Mouse (Mus musculus): ENCODE data around the gene Pif1. TPM values are rescaled to one million over a fixed set of nuclear protein-coding genes. Genes with fewer than 3 reads are reported as not detected.

The Pif1 gene
- 9.9 and 11.0 TPM in 2 replicates for polyA plus RNA-seq (2014; fragmentation: Nextera tagmentation; extraction: Ambion mirVana)

DNA sequence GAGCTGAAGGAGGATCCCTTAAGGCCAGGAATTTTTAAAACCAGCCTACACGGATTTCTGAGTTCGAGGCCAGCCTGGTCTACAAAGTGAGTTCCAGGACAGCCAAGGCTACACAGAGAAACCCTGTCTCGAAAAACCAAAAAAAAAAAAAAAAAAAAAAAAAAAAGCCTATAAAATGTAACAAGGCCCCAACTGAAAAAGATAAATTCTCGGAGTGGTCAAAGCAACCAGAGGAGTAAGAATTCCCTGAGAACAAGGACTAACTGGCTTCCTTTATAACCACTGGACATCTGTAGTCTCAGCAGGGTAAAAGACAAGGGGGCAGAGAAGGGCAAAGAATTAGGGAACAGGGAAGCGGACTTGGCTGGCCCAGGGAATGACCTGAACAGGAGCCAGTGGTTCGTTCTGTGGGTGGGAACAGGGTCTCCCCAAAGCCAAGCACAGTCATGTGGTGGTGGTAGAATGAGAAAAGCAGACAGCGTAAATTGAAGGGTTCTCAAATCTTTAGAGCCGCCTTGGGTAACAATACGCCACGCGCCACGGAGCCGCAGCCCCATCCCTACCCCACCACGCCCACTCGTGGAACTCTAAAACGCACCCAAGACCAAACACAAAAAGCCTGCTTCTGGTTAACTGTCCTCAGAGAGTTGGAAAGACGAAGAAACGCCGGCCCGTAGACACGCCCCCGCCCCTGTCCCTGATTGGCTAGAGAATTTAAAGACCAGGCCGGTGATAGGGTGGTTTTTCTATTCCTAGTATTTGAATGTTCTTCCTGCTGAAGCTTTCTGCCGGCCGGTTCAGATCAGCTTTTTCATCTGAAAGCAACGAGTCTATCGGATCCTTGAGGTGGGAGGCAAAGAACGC is at the start of gene Pif1:
Pif1 (plus strand) TSS at position 755 of the 864 bp plus-strand sequence.
- Histone ChIP-seq H3K27me3 (ENCODE audit: control insufficient read depth, insufficient read depth, low read length) (no peaks in the 10 kb centered on the region), H3K36me3 (ENCODE audit: control insufficient read depth, insufficient read depth, low read length) (peaks cover 2% of the 10 kb centered on the region; the same call in 1 of the 2 replicates), H3K4me1 (ENCODE audit: control insufficient read depth, insufficient read depth, low read length) (peaks cover 14% of the 10 kb centered on the region), H3K9ac (replicated peaks; ENCODE audit: low read depth, low read length) (peak within 1 kb of the TSS; percentile 45), H3K9me3 (ENCODE audit: control insufficient read depth, low read depth, low read length) (no peaks in the 10 kb centered on the region), H3K4me3 (ENCODE audit: low read depth, low read length) (peak within 1 kb of the TSS; percentile 55), H3K4me2 (replicated peaks; ENCODE audit: low read depth, low read length) (peak within 1 kb of the TSS; percentile 99), H3K27ac (ENCODE audit: low read length) (peak within 1 kb of the TSS; percentile 39; the same call in 1 of the 2 replicates)
- 10% methylated on average over 28 of the region's 28 CpGs for WGBS
- ATAC-seq (ENCODE audit: insufficient number of reproducible peaks, insufficient read depth, low FRiP score, low read depth) = peak; percentile 88

DNA sequence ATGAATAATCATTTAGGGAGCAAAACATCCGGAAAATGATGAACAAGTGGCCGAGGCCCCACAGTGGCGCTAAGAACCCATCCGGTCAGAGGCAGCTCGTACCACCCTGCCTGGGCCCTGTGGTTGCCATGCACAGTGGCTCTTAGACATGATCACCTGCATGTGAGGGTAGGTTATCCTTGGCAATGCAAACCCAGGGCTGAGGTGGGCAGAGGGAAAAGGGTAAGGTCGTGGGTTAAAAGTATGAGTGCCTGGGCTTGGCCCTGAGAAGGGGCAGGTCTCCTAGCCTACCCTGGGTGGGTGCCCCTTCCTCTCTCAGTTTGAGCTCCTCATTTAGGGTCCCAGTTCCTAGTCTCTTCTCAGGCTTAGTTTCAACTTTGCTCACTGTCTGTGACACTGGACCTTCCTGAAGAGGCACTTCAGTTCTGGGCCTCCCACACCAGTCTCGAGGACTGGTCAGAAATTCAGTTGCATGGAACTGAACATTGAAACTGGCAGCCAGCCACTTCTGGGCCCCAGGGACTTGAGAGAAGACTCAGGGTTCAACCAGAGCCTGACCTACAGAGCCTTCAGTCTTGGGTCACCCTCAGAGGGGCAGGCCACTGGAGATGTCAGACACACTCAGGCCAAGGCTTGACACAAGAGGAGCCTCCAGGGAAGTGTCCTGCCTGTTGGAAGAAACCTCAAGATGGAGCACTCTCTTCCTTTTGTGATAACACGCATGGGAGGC is 48.9 kb upstream of the Pif1 start:
- Histone ChIP-seq H3K27me3 (ENCODE audit: control insufficient read depth, insufficient read depth, low read length) (no peaks in the 10 kb centered on the region), H3K4me3 (ENCODE audit: low read depth, low read length) (no peak overlapping the region), H3K27ac (ENCODE audit: low read length) (no peak overlapping the region), H3K36me3 (ENCODE audit: control insufficient read depth, insufficient read depth, low read length) (no peaks in the 10 kb centered on the region), H3K9me3 (ENCODE audit: control insufficient read depth, low read depth, low read length) (no peaks in the 10 kb centered on the region), H3K9ac (replicated peaks; ENCODE audit: low read depth, low read length) (no peak overlapping the region), H3K4me1 (ENCODE audit: control insufficient read depth, insufficient read depth, low read length) (peaks cover 8% of the 10 kb centered on the region; the same call in 1 of the 2 replicates), H3K4me2 (replicated peaks; ENCODE audit: low read depth, low read length) (no peak overlapping the region)
- 86% methylated on average over 8 of the region's 8 CpGs for WGBS
- no peak for ATAC-seq (ENCODE audit: insufficient number of reproducible peaks, insufficient read depth, low FRiP score, low read depth)

DNA sequence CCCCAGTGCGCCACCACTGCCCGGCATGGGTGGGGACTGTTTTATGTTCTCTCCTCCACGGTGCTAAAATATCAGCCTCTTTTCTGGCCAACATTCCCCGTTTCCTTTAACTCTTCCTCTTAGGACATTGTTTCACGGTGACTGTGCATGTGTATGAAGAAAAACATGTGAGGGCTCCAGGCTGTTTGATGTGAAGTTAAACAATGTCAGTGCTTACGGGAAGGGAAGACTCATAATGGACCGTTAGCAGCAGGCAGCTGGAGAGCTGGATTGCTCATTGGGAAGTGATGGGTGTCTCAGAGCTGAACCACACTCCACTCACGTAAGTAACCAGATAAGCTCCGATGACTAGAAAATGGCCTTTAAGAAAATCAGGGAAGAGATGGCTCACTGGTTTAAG is 47.3 kb upstream of the Pif1 start:
- no peak for ATAC-seq (ENCODE audit: insufficient number of reproducible peaks, insufficient read depth, low FRiP score, low read depth)
- 57% methylated on average over 9 of the region's 9 CpGs for WGBS
- H3K4me3 ChIP-seq (ENCODE audit: low read depth, low read length) = no peak overlapping the region
- no peaks in the 10 kb centered on the region for H3K36me3 ChIP-seq (ENCODE audit: control insufficient read depth, insufficient read depth, low read length)
- H3K4me1 ChIP-seq (ENCODE audit: control insufficient read depth, insufficient read depth, low read length) = peaks cover 8% of the 10 kb centered on the region; the same call in 1 of the 2 replicates
- H3K9ac ChIP-seq (replicated peaks; ENCODE audit: low read depth, low read length) = no peak overlapping the region
- no peaks in the 10 kb centered on the region for H3K9me3 ChIP-seq (ENCODE audit: control insufficient read depth, low read depth, low read length)
- H3K4me2 ChIP-seq (replicated peaks; ENCODE audit: low read depth, low read length) = no peak overlapping the region
- 0 out of 2 replicates have a peak overlapping the region, but pooled peaks have one; percentile 3 for H3K27ac ChIP-seq (ENCODE audit: low read length)
- H3K27me3 ChIP-seq (ENCODE audit: control insufficient read depth, insufficient read depth, low read length) = no peaks in the 10 kb centered on the region

DNA sequence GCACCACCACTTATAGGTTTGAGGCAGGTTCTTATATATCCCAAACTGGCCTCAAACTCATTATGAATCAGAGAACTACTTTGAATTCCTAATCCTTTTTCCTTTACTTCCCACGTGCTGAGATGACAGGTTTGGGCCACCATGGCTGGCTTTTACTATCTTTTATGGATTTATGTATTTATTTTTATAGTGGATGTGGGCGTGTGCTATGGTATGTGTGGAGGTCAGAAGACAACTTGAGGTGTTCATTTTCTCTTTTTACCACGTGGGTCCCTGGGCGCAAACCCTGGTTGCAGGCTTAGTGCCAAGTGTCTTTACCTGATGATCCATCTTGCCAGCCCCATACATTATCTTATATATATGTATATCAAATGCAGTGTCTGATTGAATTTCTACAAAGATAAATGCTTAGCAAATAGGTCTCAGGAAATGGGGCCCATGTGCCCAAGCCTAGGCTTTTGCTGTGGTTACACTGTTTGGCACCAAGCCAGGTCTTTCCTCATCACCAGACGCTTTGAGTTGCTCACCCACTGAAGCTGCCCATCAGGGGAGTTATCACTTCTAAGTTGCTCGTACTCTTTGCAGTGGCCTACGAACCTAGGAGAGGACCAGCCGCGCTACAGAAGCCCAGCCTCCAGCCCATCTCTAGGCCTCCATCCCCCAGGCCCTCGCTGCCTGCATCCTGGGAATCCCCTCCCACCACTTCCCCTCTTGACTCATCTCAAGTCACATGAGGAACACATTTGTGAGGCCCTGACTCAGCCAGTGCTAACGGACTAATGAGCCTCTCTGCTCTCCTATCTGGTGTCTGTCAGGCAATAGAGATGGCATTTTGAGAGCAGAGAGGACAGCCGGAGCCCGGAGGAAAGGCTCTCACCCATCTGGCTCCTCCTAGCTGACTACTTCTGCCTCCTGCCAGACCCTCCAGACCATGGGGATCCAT is 45.6 kb upstream of the Pif1 start:
- Histone ChIP-seq H3K9me3 (ENCODE audit: control insufficient read depth, low read depth, low read length) (no peaks in the 10 kb centered on the region), H3K4me2 (replicated peaks; ENCODE audit: low read depth, low read length) (no peak overlapping the region), H3K27ac (ENCODE audit: low read length) (peak overlapping the region; percentile 48; the same call in 1 of the 2 replicates), H3K4me3 (ENCODE audit: low read depth, low read length) (no peak overlapping the region), H3K4me1 (ENCODE audit: control insufficient read depth, insufficient read depth, low read length) (peaks cover 8% of the 10 kb centered on the region; the same call in 1 of the 2 replicates), H3K36me3 (ENCODE audit: control insufficient read depth, insufficient read depth, low read length) (no peaks in the 10 kb centered on the region), H3K9ac (replicated peaks; ENCODE audit: low read depth, low read length) (no peak overlapping the region), H3K27me3 (ENCODE audit: control insufficient read depth, insufficient read depth, low read length) (no peaks in the 10 kb centered on the region)
- WGBS = 51% methylated on average over 13 of the region's 13 CpGs
- ATAC-seq (ENCODE audit: insufficient number of reproducible peaks, insufficient read depth, low FRiP score, low read depth) = peak; percentile 42; the same call in 1 of the 2 replicates

DNA sequence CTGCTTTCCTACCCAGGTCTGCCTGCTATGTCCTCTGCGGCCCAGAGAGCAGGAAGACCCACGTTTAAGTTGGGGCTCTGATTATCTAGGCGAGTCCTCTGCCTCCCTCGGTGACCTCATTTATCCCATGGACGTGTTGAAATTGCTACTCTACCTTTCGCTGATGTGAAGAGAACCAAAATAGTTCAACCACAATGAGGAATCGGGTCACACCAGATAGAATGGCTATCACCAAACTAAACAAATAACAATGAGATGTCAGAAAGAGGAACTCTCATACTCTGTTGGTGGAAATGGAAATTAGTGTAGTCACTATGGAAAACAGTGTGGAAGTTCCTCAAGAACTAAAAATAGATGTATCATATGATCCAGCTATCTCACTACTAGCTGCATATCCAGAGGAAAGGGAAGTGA is 44.8 kb upstream of the Pif1 start:
- H3K4me2 ChIP-seq (replicated peaks; ENCODE audit: low read depth, low read length) = no peak overlapping the region
- H3K4me1 ChIP-seq (ENCODE audit: control insufficient read depth, insufficient read depth, low read length) = peaks cover 8% of the 10 kb centered on the region; the same call in 1 of the 2 replicates
- no peak overlapping the region for H3K9ac ChIP-seq (replicated peaks; ENCODE audit: low read depth, low read length)
- H3K27ac ChIP-seq (ENCODE audit: low read length) = peak overlapping the region; percentile 48; the same call in 1 of the 2 replicates
- no peaks in the 10 kb centered on the region for H3K36me3 ChIP-seq (ENCODE audit: control insufficient read depth, insufficient read depth, low read length)
- no peaks in the 10 kb centered on the region for H3K9me3 ChIP-seq (ENCODE audit: control insufficient read depth, low read depth, low read length)
- ATAC-seq (ENCODE audit: insufficient number of reproducible peaks, insufficient read depth, low FRiP score, low read depth) = no peak
- WGBS = 75% methylated on average over 7 of the region's 7 CpGs
- no peaks in the 10 kb centered on the region for H3K27me3 ChIP-seq (ENCODE audit: control insufficient read depth, insufficient read depth, low read length)
- H3K4me3 ChIP-seq (ENCODE audit: low read depth, low read length) = no peak overlapping the region

DNA sequence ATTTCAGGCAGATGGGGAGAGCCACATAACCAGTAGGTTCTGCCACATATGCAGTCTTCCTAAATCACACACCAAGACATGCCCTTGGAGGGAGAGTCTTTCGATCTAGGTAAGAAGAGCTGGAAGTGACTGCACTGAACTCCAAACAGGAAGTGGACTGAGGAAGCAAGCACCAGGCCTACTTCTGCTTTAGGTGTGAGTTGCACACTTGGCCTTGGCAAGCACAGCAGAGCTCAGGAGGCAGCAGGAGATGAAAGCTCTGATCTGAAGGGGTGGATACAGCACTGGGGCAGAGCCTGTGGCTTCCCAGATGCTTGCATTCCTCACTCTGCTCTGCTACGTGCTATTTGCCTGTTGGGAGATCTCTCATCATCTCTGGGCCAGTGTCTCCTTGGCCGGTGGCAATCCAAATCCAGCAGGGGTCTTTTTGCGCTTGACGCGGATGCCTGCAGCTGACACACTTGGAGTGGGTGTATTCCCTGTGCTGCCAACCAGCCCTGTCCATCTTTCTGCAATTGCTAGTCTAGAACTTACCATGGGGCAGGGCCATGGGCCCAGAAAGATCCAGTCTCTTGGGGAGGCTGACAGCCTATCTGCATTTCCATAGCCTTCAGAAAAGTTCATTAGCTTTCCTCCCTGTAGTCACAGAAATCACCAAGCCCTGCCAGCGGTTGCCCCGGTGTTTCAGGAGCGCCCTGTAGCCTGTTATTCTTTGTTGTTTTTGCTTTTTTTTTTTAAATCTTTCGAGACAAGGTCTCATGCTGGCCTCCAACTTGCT is 41.1 kb upstream of the Pif1 start:
- H3K4me2 ChIP-seq (replicated peaks; ENCODE audit: low read depth, low read length) = no peak overlapping the region
- WGBS = 77% methylated on average over 10 of the region's 10 CpGs
- H3K4me3 ChIP-seq (ENCODE audit: low read depth, low read length) = no peak overlapping the region
- H3K4me1 ChIP-seq (ENCODE audit: control insufficient read depth, insufficient read depth, low read length) = peaks cover 28% of the 10 kb centered on the region; the same call in 1 of the 2 replicates
- no peaks in the 10 kb centered on the region for H3K36me3 ChIP-seq (ENCODE audit: control insufficient read depth, insufficient read depth, low read length)
- no peaks in the 10 kb centered on the region for H3K9me3 ChIP-seq (ENCODE audit: control insufficient read depth, low read depth, low read length)
- H3K9ac ChIP-seq (replicated peaks; ENCODE audit: low read depth, low read length) = no peak overlapping the region
- no peak for ATAC-seq (ENCODE audit: insufficient number of reproducible peaks, insufficient read depth, low FRiP score, low read depth)
- no peaks in the 10 kb centered on the region for H3K27me3 ChIP-seq (ENCODE audit: control insufficient read depth, insufficient read depth, low read length)
- H3K27ac ChIP-seq (ENCODE audit: low read length) = peak overlapping the region; percentile 23; the same call in 1 of the 2 replicates

DNA sequence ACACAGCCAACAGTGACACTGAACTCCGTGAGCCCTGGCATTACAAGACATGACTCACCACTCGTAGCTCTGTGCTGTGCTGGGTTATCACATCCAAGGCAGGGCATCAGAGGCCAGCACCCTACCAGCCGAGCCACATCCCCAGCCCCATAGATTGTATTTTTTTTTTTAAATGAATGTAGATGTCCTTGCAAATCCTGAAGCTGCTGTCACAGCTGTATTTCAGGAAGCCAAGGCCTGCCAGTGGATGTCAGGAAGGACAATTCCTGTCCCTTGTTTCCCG is 40.6 kb upstream of the Pif1 start:
- Histone ChIP-seq H3K27ac (ENCODE audit: low read length) (no peak overlapping the region; the same call in 1 of the 2 replicates), H3K4me1 (ENCODE audit: control insufficient read depth, insufficient read depth, low read length) (peaks cover 33% of the 10 kb centered on the region; the same call in 1 of the 2 replicates)
- WGBS = 52% methylated on average over 4 of the region's 4 CpGs

More for the DNA sequence above, 40.6 kb upstream of the Pif1 start:
- Histone ChIP-seq H3K9ac (replicated peaks; ENCODE audit: low read depth, low read length) (no peak overlapping the region), H3K36me3 (ENCODE audit: control insufficient read depth, insufficient read depth, low read length) (no peaks in the 10 kb centered on the region), H3K4me2 (replicated peaks; ENCODE audit: low read depth, low read length) (no peak overlapping the region), H3K27me3 (ENCODE audit: control insufficient read depth, insufficient read depth, low read length) (no peaks in the 10 kb centered on the region), H3K9me3 (ENCODE audit: control insufficient read depth, low read depth, low read length) (no peaks in the 10 kb centered on the region), H3K4me3 (ENCODE audit: low read depth, low read length) (no peak overlapping the region)
- no peak for ATAC-seq (ENCODE audit: insufficient number of reproducible peaks, insufficient read depth, low FRiP score, low read depth)
